Mouse (Mus musculus): Measurements from ENCODE around the gene Ceacam9.
A peak's percentile ranks its signal among the peaks of the same experiment; 100 is the strongest.

Gene Ceacam9

GRCm38 (mm10) chr7:16739056-16739604 is 17.4 kb downstream of the Ceacam9 start:
- DNase-seq (ENCODE audit: extremely low spot score), result no peak

GRCm38 (mm10) chr7:16745373-16745772 is 23.6 kb downstream of the Ceacam9 start:
- DNase-seq (ENCODE audit: extremely low spot score), result no peak

- DNase-seq (ENCODE audit: extremely low spot score), result peak; percentile 60
Observed at GRCm38 (mm10) chr7:16746093-16746492, 24.4 kb downstream of the Ceacam9 start.

- no peak for DNase-seq (ENCODE audit: extremely low spot score)
Observed at GRCm38 (mm10) chr7:16747656-16748055, 25.9 kb downstream of the Ceacam9 start.

- DNase-seq (ENCODE audit: extremely low spot score), result no peak
Observed at GRCm38 (mm10) chr7:16752016-16752415, 30.3 kb downstream of the Ceacam9 start.

- no peak for DNase-seq (ENCODE audit: extremely low spot score)
Observed at GRCm38 (mm10) chr7:16755362-16756017, 33.8 kb downstream of the Ceacam9 start.

GRCm38 (mm10) chr7:16758872-16759574 is 37.3 kb downstream of the Ceacam9 start:
- no peak for DNase-seq (ENCODE audit: extremely low spot score)

- peak; percentile 50 for DNase-seq (ENCODE audit: extremely low spot score)
Observed at GRCm38 (mm10) chr7:16760292-16760691, 38.6 kb downstream of the Ceacam9 start.

GRCm38 (mm10) chr7:16761005-16761481 is 39.3 kb downstream of the Ceacam9 start:
- no peak for DNase-seq (ENCODE audit: extremely low spot score)

GRCm38 (mm10) chr7:16761630-16762029 is 39.9 kb downstream of the Ceacam9 start:
- no peak for DNase-seq (ENCODE audit: extremely low spot score)

GRCm38 (mm10) chr7:16763463-16764218 is 41.9 kb downstream of the Ceacam9 start:
- no peak for DNase-seq (ENCODE audit: extremely low spot score)

- no peak for DNase-seq (ENCODE audit: extremely low spot score)
Observed at GRCm38 (mm10) chr7:16766443-16766842, 44.7 kb downstream of the Ceacam9 start.
